Mouse (Mus musculus) urinary bladder, adult 18-20 months (tissue): Measurements from ENCODE around the gene Gtpbp3.

ENCODE experiments used
- DNase-seq, 2 experiments: peaks; one replicate each; pipeline ENCODE4 v3.0.0; 2022; ENCODE audit warnings: low spot score in 2 of 2, mixed read lengths in 2 of 2

Gtpbp3 gene

DNA sequence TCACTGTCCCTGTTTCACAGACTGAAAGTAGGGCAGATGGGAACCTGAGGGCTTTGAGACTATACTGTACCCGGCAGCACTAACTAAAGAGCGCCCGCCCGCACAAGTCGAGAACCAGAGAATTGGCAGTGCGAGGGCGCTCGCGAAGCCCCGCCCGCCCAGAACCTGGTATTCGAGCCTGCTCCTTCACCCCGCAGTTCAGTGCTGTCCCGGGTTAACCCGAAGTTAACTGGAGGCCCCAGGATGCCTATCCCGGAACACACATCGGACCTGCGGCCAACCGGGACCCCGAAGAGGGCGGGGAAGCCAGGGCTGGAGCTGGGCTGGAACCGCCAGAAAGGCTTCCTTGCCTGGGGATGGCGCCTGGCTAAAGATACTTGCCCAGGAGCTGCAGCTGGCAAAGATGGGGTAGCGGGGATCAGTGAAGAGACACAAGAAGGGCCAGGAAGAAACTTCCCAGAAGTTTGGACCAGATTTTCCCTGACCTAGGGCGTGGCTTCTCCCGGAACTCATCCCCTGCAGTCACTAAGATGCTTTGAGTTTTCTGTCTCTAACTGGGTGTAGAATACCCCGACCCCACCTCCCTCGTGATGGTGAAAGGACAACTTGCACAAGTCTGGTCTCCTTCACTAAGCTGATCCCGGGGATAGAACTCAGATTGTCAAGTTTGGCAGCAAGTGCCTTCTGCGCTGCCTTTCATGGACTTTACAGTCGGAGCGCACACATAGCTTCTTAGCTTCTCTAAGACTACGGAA is at the start of gene Gtpbp3:
Gene Gtpbp3, plus strand, starts transcription at position 413 of the 755 bp plus-strand sequence.
- peak; percentile 75 to 79 for DNase-seq

DNA sequence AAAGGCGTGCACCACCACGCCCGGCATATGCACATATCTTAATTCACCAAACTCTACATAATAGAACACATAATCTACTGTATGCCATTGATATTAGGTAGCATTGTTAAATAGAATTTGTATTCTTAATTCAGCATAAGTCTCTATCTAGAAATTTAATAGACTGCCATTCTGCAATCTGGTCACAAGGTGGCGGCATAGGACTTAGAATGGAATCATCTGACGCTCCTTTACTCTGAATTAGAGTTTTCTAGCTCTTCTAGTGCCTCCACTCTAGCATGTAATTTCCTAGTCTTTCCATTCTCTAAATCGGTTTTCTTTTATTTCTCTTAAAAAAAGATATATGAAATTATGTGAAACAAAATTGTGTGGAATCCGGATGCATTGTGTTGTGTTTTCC is 46.5 kb upstream of the Gtpbp3 start:
- no peak for DNase-seq

DNA sequence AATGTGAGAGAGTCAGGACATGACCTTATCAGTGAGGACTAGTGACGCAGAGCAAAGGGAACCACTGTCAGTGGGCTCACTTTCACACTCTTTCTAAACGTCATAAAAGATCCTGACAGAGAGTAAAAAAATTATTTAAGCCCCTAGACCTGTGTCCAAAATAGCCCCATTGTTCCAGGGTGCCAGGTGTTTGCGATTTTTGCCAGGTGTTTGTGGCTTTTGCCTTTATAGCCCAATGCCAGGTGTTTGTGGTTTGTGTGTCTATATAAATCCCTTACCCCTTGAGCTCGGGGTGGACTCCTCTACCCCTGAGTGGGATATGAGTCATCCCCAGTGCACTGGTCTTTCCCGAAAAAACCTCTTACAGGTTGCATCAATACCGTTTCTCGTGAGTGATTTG is 42.8 kb upstream of the Gtpbp3 start:
- no peak for DNase-seq

DNA sequence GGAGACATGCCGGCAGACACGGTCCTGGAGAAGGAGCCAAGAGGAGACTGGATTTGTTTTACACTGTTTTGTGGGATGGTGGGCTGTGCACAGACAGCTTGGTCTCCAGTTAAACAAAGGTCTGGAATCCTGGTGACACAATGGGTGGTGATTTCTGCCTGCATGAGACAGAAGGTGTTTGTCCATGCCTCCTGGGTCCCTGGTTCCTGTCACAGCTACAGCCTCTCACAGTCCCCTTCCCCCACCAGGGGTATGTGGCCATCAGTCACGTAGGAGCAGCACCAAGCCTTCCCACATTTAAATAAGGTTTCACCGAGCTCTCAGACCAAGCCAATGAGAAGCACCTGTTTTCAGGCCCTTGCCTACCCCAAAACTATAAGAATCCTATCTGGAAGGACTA is 36.6 kb upstream of the Gtpbp3 start:
- DNase-seq = no peak

DNA sequence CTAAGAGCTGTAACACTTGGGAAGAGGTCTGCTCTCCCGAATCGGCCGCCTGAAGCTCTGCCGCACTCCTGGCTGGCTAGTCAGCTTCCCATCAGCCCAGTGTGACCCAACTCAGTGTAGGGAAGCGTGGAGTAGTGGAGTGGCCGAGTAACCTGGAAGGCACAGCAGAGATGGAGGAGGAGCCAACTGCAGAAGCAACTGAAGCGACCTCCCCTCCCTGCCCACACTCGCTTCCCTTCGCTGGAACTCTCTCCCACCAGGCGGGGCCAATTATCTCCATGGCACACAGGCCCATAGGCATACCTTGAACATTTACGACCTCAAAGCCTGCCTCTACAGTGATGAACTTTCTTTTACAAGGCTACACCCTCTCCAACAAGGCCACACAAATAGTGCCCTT is 36.1 kb upstream of the Gtpbp3 start:
- DNase-seq = no peak

DNA sequence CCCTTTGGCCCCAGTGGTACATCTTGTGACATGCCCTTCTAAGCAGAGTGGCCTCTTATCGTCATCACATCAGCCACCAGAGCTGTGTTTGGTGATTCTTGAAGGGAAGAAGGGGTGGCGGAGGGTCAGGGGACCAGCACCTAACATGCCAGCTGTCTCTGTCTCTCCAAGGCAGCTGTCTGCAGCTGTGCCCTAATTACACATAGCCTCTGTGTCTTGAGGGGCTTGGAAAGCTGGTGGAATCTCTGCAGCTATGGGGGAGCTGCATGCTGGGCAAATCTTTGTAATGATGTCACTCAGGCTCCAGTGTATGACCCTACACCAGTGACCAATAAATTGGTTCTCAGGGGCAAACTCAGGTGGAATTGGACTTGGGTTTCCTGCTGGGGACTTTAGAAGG is 35.2 kb upstream of the Gtpbp3 start:
- DNase-seq = no peak

DNA sequence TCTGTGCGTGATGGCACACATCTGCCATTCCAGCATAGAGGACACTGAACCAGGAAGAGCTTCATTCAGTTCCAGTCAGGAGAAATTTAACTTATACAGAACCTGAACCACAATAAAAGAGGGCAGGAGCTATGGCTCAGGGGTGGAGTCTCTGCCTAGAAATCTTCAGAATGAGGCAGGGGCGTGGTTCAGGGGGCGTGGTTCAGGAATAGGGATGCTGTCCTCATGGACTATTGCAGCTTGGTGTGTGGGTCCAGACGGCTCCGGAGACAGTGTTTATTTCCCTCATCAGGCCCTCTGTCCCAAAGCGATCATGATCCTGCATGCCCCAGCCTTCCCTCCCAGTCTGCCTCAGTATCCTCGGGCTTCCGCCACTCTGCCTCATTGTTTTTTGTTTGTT is 33.2 kb upstream of the Gtpbp3 start:
- DNase-seq = no peak

DNA sequence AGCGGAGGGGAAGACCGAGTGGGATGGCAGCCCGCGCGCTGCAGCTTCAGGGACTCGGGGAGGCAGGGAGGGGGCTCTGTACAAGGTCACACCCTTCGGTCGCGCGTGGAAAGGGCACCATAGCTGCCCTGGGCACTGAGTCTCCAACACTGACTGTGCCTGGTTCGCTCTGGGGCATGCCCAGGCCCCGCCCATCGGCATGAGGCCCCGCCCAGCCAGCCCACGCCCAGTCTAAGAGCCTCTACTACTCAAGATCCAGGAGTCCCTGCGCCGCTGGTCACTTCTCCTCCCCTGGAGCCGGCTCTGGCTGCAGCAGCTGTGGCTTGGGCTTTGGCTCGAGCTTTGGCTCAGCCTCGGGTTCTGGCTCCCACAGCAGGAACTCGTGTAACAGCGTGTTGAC is 31.0 kb upstream of the Gtpbp3 start:
- no peak for DNase-seq

DNA sequence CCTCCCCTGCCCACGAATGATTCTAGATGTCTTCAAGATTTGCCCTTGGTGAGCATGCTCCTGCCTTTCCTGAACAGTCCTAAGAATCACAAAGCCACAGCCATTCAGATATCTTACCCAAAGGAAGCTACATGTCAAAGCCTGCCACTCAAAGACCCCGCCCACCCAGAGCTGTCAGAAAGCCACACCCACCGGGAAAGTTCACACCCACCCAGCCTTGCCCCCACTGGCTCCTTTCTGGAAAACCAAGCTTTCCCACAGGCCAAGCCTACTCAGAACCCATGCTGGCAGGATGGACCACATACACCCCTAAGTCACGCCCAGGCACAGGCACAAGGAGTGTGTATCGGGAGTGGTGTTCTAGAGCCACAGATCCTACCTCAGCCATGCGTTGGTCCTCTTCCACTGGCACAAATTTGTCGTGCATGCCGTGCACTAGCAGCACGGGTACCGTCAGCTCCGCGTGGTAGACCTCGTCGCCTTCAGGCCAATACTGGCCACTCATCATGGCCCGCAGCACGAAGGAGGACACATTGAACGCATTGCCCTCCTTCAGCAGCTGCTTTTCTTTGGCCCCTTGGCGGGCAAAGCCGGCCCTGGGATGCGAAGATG is 30.1 kb upstream of the Gtpbp3 start:
- DNase-seq = no peak

DNA sequence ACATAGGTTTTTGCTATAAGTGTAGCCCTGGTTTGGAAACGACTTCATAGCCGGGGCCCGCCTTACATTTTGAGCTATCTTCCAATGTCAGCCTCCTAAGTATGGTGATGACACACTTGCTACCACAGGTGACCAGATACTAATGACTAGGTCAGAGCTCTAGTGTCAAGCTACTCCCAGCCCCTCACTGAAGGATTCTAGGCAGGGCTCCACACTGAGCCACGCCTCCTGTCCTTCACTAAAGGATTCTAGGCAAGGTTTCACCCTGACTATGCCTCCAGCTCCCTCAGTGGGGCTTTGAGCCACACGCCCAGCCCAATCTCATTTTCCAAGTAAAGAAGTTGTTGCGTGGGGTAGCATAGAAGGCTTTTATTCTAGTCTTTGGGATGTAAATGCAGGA is 27.2 kb upstream of the Gtpbp3 start:
- DNase-seq = no peak

DNA sequence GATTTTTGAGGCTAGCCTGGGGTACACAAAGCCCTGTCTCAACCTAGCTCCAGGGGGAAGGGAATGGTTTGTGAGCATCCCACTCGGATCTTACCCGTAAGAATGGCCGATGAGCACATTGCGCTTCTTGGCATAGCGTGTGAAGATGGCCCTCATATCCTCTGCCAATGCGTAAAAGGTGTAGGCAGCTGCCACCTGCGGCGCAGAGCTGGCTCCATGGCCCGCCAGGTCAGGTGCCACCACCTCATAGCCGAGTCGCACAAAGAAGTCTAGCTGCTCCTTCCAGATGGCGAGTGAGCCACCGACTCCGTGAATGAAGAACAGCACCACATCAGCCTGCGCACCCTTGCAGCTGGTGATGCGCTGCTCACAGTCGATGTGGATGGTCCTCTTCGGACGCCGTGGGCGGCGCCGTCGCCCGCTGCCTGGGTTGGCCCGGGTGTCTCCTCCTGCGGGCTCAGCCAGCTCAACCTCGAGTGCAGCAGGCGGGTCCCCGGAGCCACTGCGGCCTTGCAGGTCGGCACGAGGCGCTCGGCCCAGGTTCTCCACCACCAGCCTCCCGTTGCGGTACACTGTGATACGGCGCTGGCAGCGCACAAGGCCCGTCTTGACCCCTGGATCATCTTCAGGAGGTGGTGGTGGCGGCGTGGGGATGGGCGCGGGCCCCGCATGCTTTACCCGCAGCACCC is 26.6 kb upstream of the Gtpbp3 start:
- no peak for DNase-seq

DNA sequence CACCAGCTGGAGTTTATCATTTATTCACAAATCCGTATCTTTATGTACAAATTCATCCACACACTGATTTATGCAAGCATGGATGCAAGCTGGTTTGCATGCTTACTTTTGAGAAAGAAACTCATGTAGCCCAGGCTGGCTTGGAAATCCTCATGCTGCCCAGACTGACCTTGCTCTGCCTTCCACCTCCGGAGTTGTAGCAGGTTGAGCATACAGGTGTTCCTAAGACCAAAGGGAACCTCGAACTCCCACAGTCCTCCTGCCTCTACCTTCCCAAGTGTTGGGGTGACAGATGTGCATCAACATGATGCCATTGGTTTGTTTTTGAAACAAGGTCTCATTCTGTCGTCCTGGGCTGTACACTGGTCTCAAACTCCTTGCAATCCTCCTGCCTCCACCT is 25.7 kb upstream of the Gtpbp3 start:
- DNase-seq = no peak

DNA sequence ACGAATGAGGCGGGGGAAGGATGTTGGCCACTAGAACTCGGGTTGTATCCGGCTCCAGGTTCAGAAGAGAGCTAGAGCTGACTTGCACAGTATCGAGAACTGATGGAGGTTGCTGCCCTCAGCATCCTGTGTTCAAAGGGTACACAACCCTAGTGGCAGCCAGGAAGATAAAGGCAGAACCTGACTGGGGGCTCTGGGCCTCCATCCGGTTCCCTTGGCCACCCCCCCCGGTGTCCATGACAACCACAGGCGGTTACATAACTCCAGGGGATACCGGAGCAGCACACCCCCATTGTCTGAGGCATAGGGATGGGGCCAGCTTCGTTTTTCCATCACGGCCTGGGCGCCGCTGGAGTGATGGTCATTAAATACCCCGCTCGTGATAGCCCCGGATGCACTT is 25.1 kb upstream of the Gtpbp3 start:
- no peak for DNase-seq

DNA sequence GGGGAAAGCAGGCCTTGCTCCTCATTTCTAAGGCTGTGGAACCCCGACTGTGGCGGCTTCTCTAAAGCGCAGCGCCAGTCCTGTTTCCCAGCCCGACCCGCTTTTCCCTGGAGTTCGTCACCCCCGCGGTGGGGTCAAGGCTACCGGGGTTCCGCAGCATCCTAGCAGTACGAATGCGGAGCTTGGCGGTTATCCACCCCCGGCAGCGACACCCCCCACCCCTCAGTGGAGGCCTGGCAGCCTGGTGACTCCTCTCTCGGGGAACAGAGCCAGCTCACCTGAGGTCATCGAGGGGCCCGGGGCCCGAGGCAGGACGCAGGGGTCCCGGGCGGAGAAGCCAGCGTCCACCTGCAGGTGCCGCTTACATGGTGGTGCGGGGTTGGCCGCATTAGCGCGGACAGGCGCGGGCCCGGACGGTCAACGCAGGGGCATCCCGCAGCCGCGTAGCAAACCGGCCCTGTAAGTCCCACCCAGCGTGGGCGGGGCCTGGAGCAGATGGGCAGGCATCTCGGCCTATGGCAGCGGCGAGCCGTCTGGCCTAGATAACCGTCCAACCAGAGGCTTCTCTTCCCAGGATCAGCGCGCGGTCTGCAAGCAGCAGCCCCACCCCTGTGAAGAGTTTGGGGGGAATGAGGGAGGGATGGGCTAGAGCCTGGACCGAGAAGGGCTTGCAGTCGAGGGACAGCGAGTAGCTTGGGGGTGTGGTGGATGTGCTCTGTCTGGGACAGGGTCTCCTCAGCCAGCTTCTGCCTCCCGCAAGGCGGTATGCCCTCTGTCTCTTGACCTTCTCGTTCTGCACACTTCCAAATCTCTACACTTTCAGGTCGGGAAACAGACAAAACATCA is 24.5 kb upstream of the Gtpbp3 start, which contains the start of gene Abhd8:
Gene Abhd8, minus strand, starts transcription at position 468 of the 846 bp plus-strand sequence.
- peak; percentile 93 to 99 for DNase-seq

DNA sequence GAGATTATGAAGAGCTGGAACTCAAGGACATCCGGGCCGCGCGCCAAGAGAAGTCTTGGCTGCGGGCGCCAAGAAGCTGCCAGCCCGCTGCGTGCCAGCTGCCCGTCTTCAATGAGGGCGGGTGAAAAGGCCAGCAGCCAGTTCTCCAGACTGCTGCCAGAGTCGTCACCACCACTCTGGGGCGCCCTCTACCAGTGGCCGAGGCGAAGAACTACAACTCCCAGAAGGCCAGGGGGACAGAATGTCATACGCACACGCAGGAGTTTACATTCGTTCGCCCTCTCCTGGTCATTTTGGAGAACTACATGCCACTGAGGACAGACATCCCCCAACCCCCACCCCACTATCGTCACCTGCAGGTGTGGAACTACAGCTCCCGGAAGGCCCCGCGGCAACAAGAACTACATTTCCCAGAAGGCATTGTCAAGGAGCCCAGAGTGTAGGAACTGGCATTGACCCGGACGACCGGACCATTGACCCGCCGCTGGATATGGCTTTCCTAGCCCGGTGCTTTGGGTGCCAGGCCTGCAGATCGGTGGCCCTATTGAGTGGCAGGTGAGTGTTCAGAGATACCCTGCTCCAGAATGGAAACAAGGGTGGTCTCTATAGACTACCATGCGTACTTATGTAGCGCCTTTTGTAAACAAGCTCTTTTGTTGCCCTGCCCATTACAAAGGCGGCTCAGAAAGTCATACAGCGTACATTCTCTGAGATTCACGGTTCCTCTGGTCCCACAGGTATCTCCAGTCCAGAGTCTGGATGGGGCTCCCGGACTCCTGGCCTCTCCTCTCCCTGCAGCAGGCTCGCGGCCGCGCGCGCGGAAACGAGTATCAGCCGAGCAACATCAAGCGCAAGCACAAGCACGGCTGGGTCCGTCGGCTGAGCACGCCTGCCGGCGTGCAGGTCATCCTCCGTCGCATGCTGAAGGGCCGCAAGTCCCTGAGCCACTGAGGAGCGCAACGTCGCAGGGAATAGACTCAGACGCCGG is 23.1 kb upstream of the Gtpbp3 start, which contains the start of gene Mrpl34:
Gene Mrpl34, plus strand, starts transcription at position 447 of the 988 bp plus-strand sequence.
- DNase-seq = peak; percentile 96 to 98

DNA sequence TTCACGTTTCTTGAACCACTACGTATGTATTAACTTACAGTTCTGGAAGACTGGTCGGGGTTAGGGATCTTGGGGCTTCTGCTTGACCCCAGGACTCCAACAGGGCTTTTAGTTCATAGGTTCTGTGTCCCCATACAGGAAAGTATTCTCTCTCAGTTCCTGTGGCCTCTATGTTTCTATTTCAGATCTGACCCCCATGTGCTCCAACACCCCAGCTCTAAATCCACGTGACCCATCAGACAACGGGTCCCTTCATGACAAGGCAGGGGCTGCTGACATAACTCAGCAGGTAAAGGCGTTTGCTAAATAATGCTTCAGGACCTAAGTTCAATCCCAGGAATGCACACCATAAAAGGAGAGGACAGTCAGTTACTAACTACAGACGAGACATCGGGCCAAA is 22.2 kb upstream of the Gtpbp3 start:
- DNase-seq = no peak

DNA sequence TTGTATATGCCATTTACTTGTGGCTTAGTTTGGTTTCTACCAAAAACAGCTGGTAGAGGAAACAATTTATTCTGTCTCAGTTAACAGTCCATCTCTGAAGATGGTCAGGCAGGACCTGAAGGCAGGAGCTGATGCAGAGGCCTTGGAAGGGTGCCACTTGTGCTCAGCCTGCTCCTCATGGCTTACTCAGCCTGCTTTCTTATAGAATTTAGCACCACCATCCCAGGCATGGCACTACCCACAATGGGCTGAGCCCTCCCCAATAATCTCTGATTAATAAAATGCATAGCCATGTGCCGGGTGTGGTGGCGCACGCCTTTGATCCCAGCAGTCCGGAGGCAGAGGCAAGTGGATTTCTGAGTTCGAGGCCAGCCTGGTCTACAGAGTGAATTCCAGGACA is 21.7 kb upstream of the Gtpbp3 start:
- no peak for DNase-seq

DNA sequence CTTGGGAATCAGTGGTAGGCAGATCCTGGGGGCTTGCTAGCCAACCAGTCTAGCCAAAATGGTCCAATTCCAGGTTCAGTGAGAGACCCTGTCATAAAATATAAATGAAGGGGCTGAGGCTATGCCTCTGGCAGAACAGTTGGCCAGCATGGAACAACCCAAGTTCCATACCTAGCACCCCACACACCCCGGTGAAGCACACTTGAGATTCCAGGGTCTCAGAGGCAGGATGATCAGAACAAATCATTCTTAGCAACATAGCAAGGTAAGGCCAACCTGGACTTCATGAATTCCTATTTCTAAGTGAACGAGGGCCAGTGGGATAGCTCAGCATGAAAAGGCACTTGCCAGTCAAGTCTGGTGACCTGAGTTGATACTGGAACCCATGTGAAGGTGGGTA is 20.7 kb upstream of the Gtpbp3 start:
- no peak for DNase-seq

DNA sequence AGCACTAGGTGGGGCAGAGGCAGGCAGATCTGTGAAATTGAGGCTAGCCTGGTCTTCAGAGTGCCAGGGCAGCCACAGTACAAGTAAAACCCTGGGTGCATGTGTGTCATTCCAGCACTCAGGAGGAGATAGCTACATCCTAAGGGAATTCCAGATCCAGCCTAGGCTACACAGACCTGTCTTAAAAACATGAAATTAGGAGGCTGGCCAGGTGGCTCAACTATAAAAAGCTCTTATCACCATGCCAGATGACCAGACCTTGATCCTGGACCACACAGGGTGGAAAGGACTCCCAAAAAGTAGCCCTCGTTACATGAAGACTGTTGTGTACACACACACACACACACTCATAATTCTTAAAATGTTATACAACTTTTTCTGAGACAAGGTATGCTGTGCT is 19.9 kb upstream of the Gtpbp3 start:
- DNase-seq = no peak

DNA sequence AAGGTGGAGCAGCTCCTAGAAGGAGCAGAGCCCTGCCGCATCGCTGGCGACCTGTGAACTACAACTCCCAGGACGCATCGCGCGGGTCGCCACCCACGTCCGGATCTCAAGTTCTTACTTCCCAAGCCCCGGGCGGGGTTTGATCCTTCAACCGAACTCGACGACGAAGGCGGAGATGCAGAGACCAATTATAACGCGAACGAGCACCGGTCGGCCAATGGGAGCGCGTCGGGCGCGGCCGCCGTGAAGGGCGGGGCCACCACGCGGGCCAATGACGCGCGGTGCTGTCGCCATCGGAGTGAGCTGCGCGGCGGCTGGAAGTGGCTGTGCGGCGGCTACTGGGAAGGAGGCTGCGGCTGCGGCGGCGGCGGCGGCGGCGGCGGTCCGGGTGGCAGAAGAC is 19.0 kb upstream of the Gtpbp3 start, which contains the start of gene Dda1:
Gene Dda1, plus strand, starts transcription at position 284 of the 400 bp plus-strand sequence.
- DNase-seq = peak; percentile 85 to 97

DNA sequence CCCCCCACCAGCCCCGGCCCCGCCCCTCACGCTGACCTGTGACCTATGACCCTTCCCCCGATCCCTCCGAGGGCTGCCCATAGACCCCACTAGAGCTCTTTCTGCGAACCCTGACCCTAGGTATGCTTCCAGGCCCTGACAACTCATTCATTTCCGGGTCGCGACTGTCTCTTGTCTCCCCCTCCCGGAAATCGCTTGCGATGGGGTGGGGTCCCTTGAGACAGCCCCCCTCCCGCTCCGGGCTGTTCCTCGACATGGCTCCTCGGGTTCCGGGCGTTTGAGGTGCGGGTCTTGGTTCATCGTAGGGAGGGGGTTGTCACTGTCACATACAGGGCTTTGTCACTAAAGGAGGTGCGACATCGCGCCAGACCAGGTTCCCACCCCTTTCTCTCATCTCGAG is 18.5 kb upstream of the Gtpbp3 start:
- peak in 1 of 2 experiments; percentile 29 for DNase-seq
